Mouse (Mus musculus) neural tube, embryonic 14.5 days (tissue): ENCODE measurements at regions not wholly inside any gene's neighbourhood (a gene's known extent, or its start where the extent isn't known, plus 50 kb on each side); places are given as distances from the start of the nearest gene placed in this dataset.

Source experiments
- ATAC-seq: fragments of 200-750 bp; cut with Nextera tagmentation; 2 replicates; pipeline ENCODE4 v1.8.0; 2017; ENCODE audit warnings: low read depth, mild to moderate bottlenecking, moderate TSS enrichment, moderate library complexity
- H3K27ac ChIP-seq: fragments of 300-500 bp; sonication (generic); 2 replicates; pipeline ENCODE4 v1.5.1; 2014; ENCODE audit warnings: low read depth, mild to moderate bottlenecking, control low read depth, low read length, moderate library complexity, mixed read lengths
- H3K27me3 ChIP-seq: fragments of 300-500 bp; sonication (generic); 2 replicates; pipeline ENCODE4 v1.6.1; 2014; ENCODE audit warnings: low read length; ENCODE audit not compliant: control insufficient read depth, insufficient read depth
- H3K36me3 ChIP-seq: fragments of 300-500 bp; sonication (generic); 2 replicates; pipeline ENCODE4 v1.6.1; 2014; ENCODE audit warnings: low read length, mixed read lengths; ENCODE audit not compliant: control insufficient read depth, insufficient read depth
- H3K4me1 ChIP-seq: fragments of 300-500 bp; sonication (generic); 2 replicates; pipeline ENCODE4 v1.6.1; 2014; ENCODE audit warnings: low read length; ENCODE audit not compliant: control insufficient read depth, insufficient read depth
- H3K4me2 ChIP-seq: fragments of 300-500 bp; sonication (generic); 2 replicates; pipeline ENCODE4 v1.6.1; 2014; ENCODE audit warnings: mild to moderate bottlenecking, low read depth, low read length, control low read depth
- H3K4me3 ChIP-seq: fragments of 300-500 bp; sonication (generic); 2 replicates; pipeline ENCODE4 v1.5.1; 2014; ENCODE audit warnings: low read depth, low read length, control low read depth, mixed read lengths
- H3K9ac ChIP-seq: fragments of 300-500 bp; sonication (generic); replicated peaks from 2 replicates; pipeline ENCODE4 v1.6.1; 2014; ENCODE audit warnings: low read depth, mild to moderate bottlenecking, control low read depth, low read length, mixed read lengths
- H3K9me3 ChIP-seq: fragments of 300-500 bp; sonication (generic); 2 replicates; pipeline ENCODE4 v1.6.1; 2016; ENCODE audit warnings: low read length; ENCODE audit not compliant: control insufficient read depth
- WGBS: fragments of 180-500 bp; shearing (Covaris S2); extraction: QIAGEN DNeasy Blood & Tissue Kit; methylation state at CpG from one replicate; pipeline ENCODE4 v1.1.7; 2014; 5-methylcytosine and 5-hydroxymethylcytosine counted together

DNA sequence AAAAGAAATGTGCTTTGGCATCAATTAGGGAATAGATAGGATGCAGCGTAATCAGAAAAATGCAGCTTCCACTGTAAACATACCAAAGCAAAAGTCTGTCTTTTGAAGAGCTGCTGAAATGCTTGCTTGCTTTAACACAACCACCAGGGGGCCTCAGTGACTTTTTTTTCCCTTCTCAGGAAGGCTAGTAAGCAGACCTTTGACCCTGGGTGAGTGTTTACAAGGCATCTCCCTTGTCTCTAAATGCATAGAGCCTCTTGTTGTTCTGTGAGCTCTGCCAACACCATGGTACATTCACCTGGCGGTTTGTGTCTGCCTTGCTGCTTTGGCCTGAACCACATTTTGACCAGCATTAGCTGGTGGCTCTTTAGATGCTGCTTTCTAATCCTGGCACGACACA is 191.9 kb upstream of the C9orf72 start:
- Histone ChIP-seq H3K4me3 (no peak overlapping the region), H3K4me2 (no peak overlapping the region), H3K27ac (no peak overlapping the region), H3K9me3 (no peaks in the 10 kb centered on the region), H3K9ac (no peak overlapping the region), H3K36me3 (no peaks in the 10 kb centered on the region), H3K4me1 (no peaks in the 10 kb centered on the region), H3K27me3 (no peaks in the 10 kb centered on the region)
- ATAC-seq: peak; percentile 49; the same call in 1 of the 2 replicates
- 55% methylated on average over 3 of the region's 3 CpGs for WGBS

GRCm38 (mm10) chr4:35413488-35413887 is 187.5 kb upstream of the C9orf72 start:
- no peak overlapping the region for H3K4me2 ChIP-seq
- no peak overlapping the region for H3K27ac ChIP-seq
- no peaks in the 10 kb centered on the region for H3K9me3 ChIP-seq
- no peaks in the 10 kb centered on the region for H3K27me3 ChIP-seq
- H3K4me3 ChIP-seq: no peak overlapping the region
- WGBS: 37% methylated on average over 3 of the region's 3 CpGs
- H3K36me3 ChIP-seq: no peaks in the 10 kb centered on the region
- no peaks in the 10 kb centered on the region for H3K4me1 ChIP-seq
- H3K9ac ChIP-seq: no peak overlapping the region
- no peak for ATAC-seq

- no peaks in the 10 kb centered on the region for H3K27me3 ChIP-seq
- H3K4me1 ChIP-seq: peaks cover 3% of the 10 kb centered on the region; the same call in 1 of the 2 replicates
- WGBS: 29% methylated on average over 7 of the region's 7 CpGs
- H3K36me3 ChIP-seq: no peaks in the 10 kb centered on the region
- no peak overlapping the region for H3K4me2 ChIP-seq
- H3K27ac ChIP-seq: no peak overlapping the region
- ATAC-seq: peak; percentile 24; the same call in 1 of the 2 replicates
- H3K4me3 ChIP-seq: no peak overlapping the region
- H3K9me3 ChIP-seq: no peaks in the 10 kb centered on the region
- no peak overlapping the region for H3K9ac ChIP-seq
These were observed 179.5 kb upstream of the C9orf72 start for GRCm38 (mm10) chr4:35405301-35406006.

- peaks cover 3% of the 10 kb centered on the region; the same call in 1 of the 2 replicates for H3K4me1 ChIP-seq
- H3K9ac ChIP-seq: no peak overlapping the region
- no peaks in the 10 kb centered on the region for H3K36me3 ChIP-seq
- 82% methylated on average over 2 of the region's 2 CpGs for WGBS
- H3K27ac ChIP-seq: no peak overlapping the region
- no peak for ATAC-seq
- H3K4me2 ChIP-seq: no peak overlapping the region
- H3K9me3 ChIP-seq: no peaks in the 10 kb centered on the region
- no peaks in the 10 kb centered on the region for H3K27me3 ChIP-seq
- H3K4me3 ChIP-seq: no peak overlapping the region
These were observed 178.1 kb upstream of the C9orf72 start for GRCm38 (mm10) chr4:35404068-35404467.

DNA sequence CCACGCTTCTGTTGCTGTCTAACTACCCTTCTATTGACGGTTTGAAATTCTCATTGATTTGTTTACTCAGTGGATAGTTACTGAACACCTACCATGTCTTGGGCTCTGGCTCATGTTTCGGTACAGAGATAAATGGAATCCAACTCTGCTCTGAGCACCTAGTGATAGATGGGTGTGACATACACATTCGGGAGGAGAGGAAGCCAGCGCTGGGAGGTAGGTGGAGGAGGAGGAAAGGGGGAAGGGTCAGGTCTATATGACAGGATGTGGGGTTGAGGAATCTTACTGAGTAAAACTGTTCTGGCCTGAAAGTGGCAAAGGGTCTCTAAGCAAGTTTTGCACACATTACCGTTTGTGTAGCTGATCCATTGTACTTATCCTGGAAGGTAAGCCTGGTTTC is 177.6 kb upstream of the C9orf72 start:
- no peak overlapping the region for H3K9ac ChIP-seq
- H3K4me1 ChIP-seq: peaks cover 3% of the 10 kb centered on the region; the same call in 1 of the 2 replicates
- 89% methylated on average over 6 of the region's 6 CpGs for WGBS
- no peak overlapping the region for H3K27ac ChIP-seq
- H3K4me2 ChIP-seq: no peak overlapping the region
- no peak for ATAC-seq
- no peaks in the 10 kb centered on the region for H3K9me3 ChIP-seq
- no peaks in the 10 kb centered on the region for H3K27me3 ChIP-seq
- H3K36me3 ChIP-seq: no peaks in the 10 kb centered on the region
- H3K4me3 ChIP-seq: no peak overlapping the region

DNA sequence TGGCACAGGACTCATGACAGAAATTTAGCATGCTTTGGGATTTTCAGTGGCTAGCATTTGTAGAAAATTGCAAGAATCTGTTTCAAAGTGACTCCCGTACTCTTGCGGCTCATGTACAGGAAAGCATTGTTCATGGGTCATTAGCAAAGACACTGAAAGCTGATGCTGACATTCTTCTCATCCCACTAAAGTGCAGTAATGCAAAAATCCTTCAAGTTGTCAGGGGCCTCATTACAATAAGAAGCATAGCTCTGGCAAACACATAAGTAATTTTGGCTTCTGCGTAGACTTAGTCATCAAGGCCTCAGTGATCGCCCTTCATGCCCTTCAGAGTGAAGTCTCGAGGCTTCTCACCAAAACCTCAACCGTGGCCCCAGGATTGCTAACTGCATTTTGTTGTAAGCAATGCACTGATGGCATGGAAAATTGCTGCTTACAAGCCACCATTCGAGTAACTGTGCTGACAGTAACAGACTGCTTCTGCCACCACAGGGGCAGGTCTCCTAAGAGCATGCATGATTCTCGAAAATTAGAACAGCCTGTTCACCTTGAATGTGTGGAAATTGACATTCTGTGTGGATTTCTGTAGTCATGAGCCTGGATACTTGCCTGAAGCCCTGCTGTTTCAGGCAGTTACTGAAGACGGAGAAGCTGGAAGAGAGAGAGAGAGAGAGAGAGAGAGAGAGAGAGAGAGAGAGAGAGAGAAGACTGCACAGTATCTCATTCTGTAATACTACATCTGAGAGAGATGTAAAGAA is 176.6 kb upstream of the C9orf72 start:
- no peaks in the 10 kb centered on the region for H3K36me3 ChIP-seq
- H3K27ac ChIP-seq: no peak overlapping the region
- no peaks in the 10 kb centered on the region for H3K27me3 ChIP-seq
- 57% methylated on average over 9 of the region's 9 CpGs for WGBS
- no peak overlapping the region for H3K4me3 ChIP-seq
- no peaks in the 10 kb centered on the region for H3K9me3 ChIP-seq
- H3K4me2 ChIP-seq: no peak overlapping the region
- no peak overlapping the region for H3K9ac ChIP-seq
- ATAC-seq: no peak
- H3K4me1 ChIP-seq: peaks cover 3% of the 10 kb centered on the region; the same call in 1 of the 2 replicates

DNA sequence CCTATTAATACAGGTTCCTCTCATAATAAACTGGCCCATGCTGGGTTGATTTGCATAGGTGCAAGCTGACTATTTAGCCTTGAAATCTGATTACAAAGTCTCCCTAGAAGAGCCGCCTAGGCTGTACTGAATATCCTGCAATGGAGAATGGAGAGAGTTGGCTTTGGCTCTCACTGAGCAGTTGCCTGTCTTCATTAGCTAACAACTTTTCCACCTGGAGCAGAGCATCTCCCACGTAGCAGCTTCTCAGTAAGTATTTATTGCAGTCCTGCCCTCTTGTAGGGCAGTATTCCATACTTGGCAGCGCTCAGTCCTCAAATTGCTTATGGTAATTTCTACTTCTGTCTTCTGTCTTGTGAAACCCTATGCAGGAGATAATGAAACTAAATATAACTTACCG is 175.8 kb upstream of the C9orf72 start:
- no peak overlapping the region for H3K4me3 ChIP-seq
- 69% methylated on average over 4 of the region's 4 CpGs for WGBS
- no peaks in the 10 kb centered on the region for H3K27me3 ChIP-seq
- no peak for ATAC-seq
- H3K27ac ChIP-seq: no peak overlapping the region
- H3K9me3 ChIP-seq: no peaks in the 10 kb centered on the region
- peaks cover 3% of the 10 kb centered on the region; the same call in 1 of the 2 replicates for H3K4me1 ChIP-seq
- no peaks in the 10 kb centered on the region for H3K36me3 ChIP-seq
- no peak overlapping the region for H3K4me2 ChIP-seq
- no peak overlapping the region for H3K9ac ChIP-seq

DNA sequence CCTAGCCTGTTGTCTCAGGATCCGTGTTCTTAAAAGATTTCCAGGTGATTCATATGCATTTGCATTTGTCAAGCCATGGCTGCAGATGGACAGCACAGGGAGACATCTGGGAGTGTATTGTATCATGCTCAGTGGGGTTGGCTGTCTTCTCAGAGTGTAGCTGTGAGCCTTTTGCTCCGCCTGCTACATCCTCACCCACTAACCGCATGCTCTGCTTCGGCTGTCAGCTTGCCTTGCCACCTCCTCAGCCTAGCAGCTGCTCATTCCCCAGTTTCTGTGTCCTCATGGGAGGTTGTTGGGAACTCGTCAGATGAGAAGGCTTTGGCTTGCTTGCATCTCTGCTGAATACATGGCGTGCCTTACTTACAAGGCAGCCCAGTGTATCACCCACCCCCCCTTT is 174.5 kb upstream of the C9orf72 start:
- Histone ChIP-seq H3K4me2 (no peak overlapping the region), H3K27me3 (no peaks in the 10 kb centered on the region), H3K4me1 (peaks cover 4% of the 10 kb centered on the region; the same call in 1 of the 2 replicates), H3K9ac (no peak overlapping the region), H3K27ac (no peak overlapping the region), H3K9me3 (no peaks in the 10 kb centered on the region), H3K4me3 (no peak overlapping the region), H3K36me3 (no peaks in the 10 kb centered on the region)
- ATAC-seq: no peak
- WGBS: 83% methylated on average over 6 of the region's 6 CpGs

DNA sequence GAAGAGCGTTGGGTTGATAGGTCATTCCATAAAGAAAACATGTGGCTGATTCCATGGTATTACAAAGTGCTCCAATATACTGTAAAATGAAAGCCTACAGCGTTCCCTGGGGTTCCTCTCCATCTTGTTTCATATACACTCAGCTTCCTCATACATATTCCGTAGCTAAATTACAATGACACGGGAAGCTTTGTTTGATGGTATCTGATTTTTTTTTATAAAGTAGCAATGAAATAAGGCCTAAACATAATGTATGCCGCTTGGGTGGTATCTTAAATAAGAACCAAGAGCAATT is 169.6 kb upstream of the C9orf72 start:
- 70% methylated on average over 5 of the region's 5 CpGs for WGBS
- H3K27ac ChIP-seq: no peak overlapping the region; the same call in 1 of the 2 replicates
- H3K9ac ChIP-seq: no peak overlapping the region
- no peaks in the 10 kb centered on the region for H3K27me3 ChIP-seq
- no peaks in the 10 kb centered on the region for H3K36me3 ChIP-seq
- no peak overlapping the region for H3K4me3 ChIP-seq
- H3K4me1 ChIP-seq: peaks cover 6% of the 10 kb centered on the region; the same call in 1 of the 2 replicates
- no peak overlapping the region for H3K4me2 ChIP-seq
- no peaks in the 10 kb centered on the region for H3K9me3 ChIP-seq
- peak; percentile 51; the same call in 1 of the 2 replicates for ATAC-seq
